Mouse (Mus musculus): ENCODE data around the gene Tuba1a. TPM values are rescaled to one million over a fixed set of nuclear protein-coding genes. Genes with fewer than 3 reads are reported as not detected.
"Not testable (repeated sequence)": the region's sequence is repeated elsewhere in the genome, so short reads cannot be mapped to it uniquely, and the experiment has no call there.

The Tuba1a gene
- polyA plus RNA-seq, 1 experiment from 2014 or later = 945 TPM

- Histone ChIP-seq H3K4me3 (ENCODE audit: low read depth, low read length) (no peak overlapping the region), H3K36me3 (ENCODE audit: insufficient read depth, low read length) (no peaks in the 10 kb centered on the region), H3K9ac (replicated peaks; ENCODE audit: low read depth) (no peak overlapping the region), H3K9me3 (ENCODE audit: low read length) (no peaks in the 10 kb centered on the region), H3K4me1 (ENCODE audit: insufficient read depth, low read depth, low read length) (peaks cover 3% of the 10 kb centered on the region; the same call in 1 of the 2 replicates), H3K4me2 (replicated peaks; ENCODE audit: low read depth, low read length) (no peak overlapping the region), H3K27ac (ENCODE audit: low read length) (no peak overlapping the region), H3K27me3 (replicated peaks; ENCODE audit: insufficient read depth, low read length) (no peaks in the 10 kb centered on the region)
- no peak for ATAC-seq
- WGBS = 83% methylated on average over 5 of the region's 5 CpGs
- TF ChIP-seq EP300 (IDR thresholded peaks at IDR 0.05) (no peak), CTCF (IDR thresholded peaks at IDR 0.05) (no peak)
- no peak for DNase-seq (ENCODE audit: low spot score)
Measured at GRCm38 (mm10) chr15:98921510-98921909, 32.0 kb downstream of the Tuba1a start.

- not testable (repeated sequence) for ATAC-seq; H3K36me3 ChIP-seq (ENCODE audit: insufficient read depth, low read length); H3K4me1 ChIP-seq (ENCODE audit: insufficient read depth, low read depth, low read length); H3K9me3 ChIP-seq (ENCODE audit: low read length); DNase-seq (ENCODE audit: low spot score); H3K27me3 ChIP-seq (replicated peaks; ENCODE audit: insufficient read depth, low read length)
- H3K4me3 ChIP-seq (ENCODE audit: low read depth, low read length) = peak overlapping the region; percentile 19; the same call in 1 of the 2 replicates
- peak overlapping the region; percentile 48 for H3K4me2 ChIP-seq (replicated peaks; ENCODE audit: low read depth, low read length)
- H3K9ac ChIP-seq (replicated peaks; ENCODE audit: low read depth) = 0 out of 2 replicates have a peak overlapping the region, but pooled peaks have one; percentile 6
- 18% methylated on average over 8 of the region's 8 CpGs for WGBS
- H3K27ac ChIP-seq (ENCODE audit: low read length) = peak overlapping the region; percentile 74; the same call in 1 of the 2 replicates
Measured at GRCm38 (mm10) chr15:98918499-98918895, 35.0 kb downstream of the Tuba1a start.

- WGBS = under 1% methylated on average over 71 of the region's 82 CpGs
- Histone ChIP-seq H3K9me3 (ENCODE audit: low read length) (no peaks in the 10 kb centered on the region), H3K4me1 (ENCODE audit: insufficient read depth, low read depth, low read length) (peaks cover 7% of the 10 kb centered on the region; the same call in 1 of the 2 replicates), H3K27me3 (replicated peaks; ENCODE audit: insufficient read depth, low read length) (no peaks in the 10 kb centered on the region), H3K4me2 (replicated peaks; ENCODE audit: low read depth, low read length) (peak within 1 kb of the TSS; percentile 70), H3K4me3 (ENCODE audit: low read depth, low read length) (peak within 1 kb of the TSS; percentile 73), H3K9ac (replicated peaks; ENCODE audit: low read depth) (peak within 1 kb of the TSS; percentile 62), H3K36me3 (ENCODE audit: insufficient read depth, low read length) (no peaks in the 10 kb centered on the region), H3K27ac (ENCODE audit: low read length) (peak within 1 kb of the TSS; percentile 95)
- TF ChIP-seq EP300 (IDR thresholded peaks at IDR 0.05) = no peak; the same call in 1 of the 2 replicates
- 0 out of 2 replicates have a peak, but pooled peaks have one; percentile 2 for TF ChIP-seq CTCF (IDR thresholded peaks at IDR 0.05)
- peak; percentile 96 for ATAC-seq
- peak; percentile 100 for DNase-seq (ENCODE audit: low spot score)
Measured at GRCm38 (mm10) chr15:98917538-98918498, 35.7 kb downstream of the Tuba1a start, which contains the start of gene Lmbr1l. Gene Lmbr1l, minus strand, starts transcription at chr15:98918231.

- Histone ChIP-seq H3K27ac (ENCODE audit: low read length) (peak overlapping the region; percentile 95), H3K36me3 (ENCODE audit: insufficient read depth, low read length) (no peaks in the 10 kb centered on the region), H3K9me3 (ENCODE audit: low read length) (no peaks in the 10 kb centered on the region), H3K4me3 (ENCODE audit: low read depth, low read length) (peak overlapping the region; percentile 73), H3K9ac (replicated peaks; ENCODE audit: low read depth) (peak overlapping the region; percentile 62), H3K27me3 (replicated peaks; ENCODE audit: insufficient read depth, low read length) (no peaks in the 10 kb centered on the region), H3K4me1 (ENCODE audit: insufficient read depth, low read depth, low read length) (peaks cover 7% of the 10 kb centered on the region; the same call in 1 of the 2 replicates), H3K4me2 (replicated peaks; ENCODE audit: low read depth, low read length) (peak overlapping the region; percentile 70)
- WGBS = under 1% methylated on average over 14 of the region's 14 CpGs
- ATAC-seq (no peak), DNase-seq (ENCODE audit: low spot score) (peak; percentile 55)
- TF ChIP-seq EP300 (IDR thresholded peaks at IDR 0.05) (no peak), CTCF (IDR thresholded peaks at IDR 0.05) (no peak)
Measured at GRCm38 (mm10) chr15:98917091-98917490, 36.4 kb downstream of the Tuba1a start.

GRCm38 (mm10) chr15:98916016-98916415 is 37.5 kb downstream of the Tuba1a start:
- no peak for DNase-seq (ENCODE audit: low spot score)
- WGBS = 93% methylated on average over 4 of the region's 4 CpGs
- no peaks in the 10 kb centered on the region for H3K9me3 ChIP-seq (ENCODE audit: low read length)
- H3K27me3 ChIP-seq (replicated peaks; ENCODE audit: insufficient read depth, low read length) = no peaks in the 10 kb centered on the region
- H3K9ac ChIP-seq (replicated peaks; ENCODE audit: low read depth) = no peak overlapping the region
- no peak for TF ChIP-seq EP300 (IDR thresholded peaks at IDR 0.05)
- TF ChIP-seq CTCF (IDR thresholded peaks at IDR 0.05) = no peak
- no peak for ATAC-seq
- no peak overlapping the region for H3K4me3 ChIP-seq (ENCODE audit: low read depth, low read length)
- 0 out of 2 replicates have a peak overlapping the region, but pooled peaks have one; percentile 70 for H3K4me2 ChIP-seq (replicated peaks; ENCODE audit: low read depth, low read length)
- H3K36me3 ChIP-seq (ENCODE audit: insufficient read depth, low read length) = peaks cover 6% of the 10 kb centered on the region; the same call in 1 of the 2 replicates
- no peak overlapping the region for H3K27ac ChIP-seq (ENCODE audit: low read length)
- H3K4me1 ChIP-seq (ENCODE audit: insufficient read depth, low read depth, low read length) = peaks cover 7% of the 10 kb centered on the region; the same call in 1 of the 2 replicates

GRCm38 (mm10) chr15:98914903-98915302 is 38.6 kb downstream of the Tuba1a start:
- Histone ChIP-seq H3K4me1 (ENCODE audit: insufficient read depth, low read depth, low read length) (peaks cover 7% of the 10 kb centered on the region; the same call in 1 of the 2 replicates), H3K36me3 (ENCODE audit: insufficient read depth, low read length) (peaks cover 13% of the 10 kb centered on the region; the same call in 1 of the 2 replicates), H3K9ac (replicated peaks; ENCODE audit: low read depth) (no peak overlapping the region), H3K4me2 (replicated peaks; ENCODE audit: low read depth, low read length) (no peak overlapping the region), H3K9me3 (ENCODE audit: low read length) (no peaks in the 10 kb centered on the region), H3K27ac (ENCODE audit: low read length) (no peak overlapping the region), H3K4me3 (ENCODE audit: low read depth, low read length) (no peak overlapping the region), H3K27me3 (replicated peaks; ENCODE audit: insufficient read depth, low read length) (no peaks in the 10 kb centered on the region)
- TF ChIP-seq EP300 (IDR thresholded peaks at IDR 0.05) (no peak), CTCF (IDR thresholded peaks at IDR 0.05) (no peak)
- ATAC-seq = no peak
- DNase-seq (ENCODE audit: low spot score) = no peak
- 85% methylated on average over 6 of the region's 6 CpGs for WGBS

Measured in lung, postnatal 0 days (tissue).